Mouse (Mus musculus) thymus, adult 2 months (tissue): Measurements from ENCODE around the gene Fer1l5. TPM values are rescaled to one million over a fixed set of nuclear protein-coding genes. Genes with fewer than 3 reads are reported as not detected.

Experiments
- DNase-seq: peaks from one replicate; pipeline ENCODE4 v3.0.0; 2021
- H3K27ac ChIP-seq: fragments of 200-500 bp; 2 replicates; pipeline ENCODE4 v1.5.1; 2012; ENCODE audit warnings: low read length, control low read depth; ENCODE audit not compliant: control insufficient read depth, insufficient read depth
- H3K27me3 ChIP-seq: fragments of 200-500 bp; 2 replicates; pipeline ENCODE4 v1.6.1; 2012; ENCODE audit warnings: mild to moderate bottlenecking, low read length, moderate library complexity, mixed read lengths; ENCODE audit not compliant: control insufficient read depth, insufficient read depth
- H3K36me3 ChIP-seq: fragments of 200-500 bp; 2 replicates; pipeline ENCODE4 v1.6.1; 2012; ENCODE audit warnings: mild to moderate bottlenecking, low read length, moderate library complexity; ENCODE audit not compliant: control insufficient read depth, insufficient read depth
- H3K4me1 ChIP-seq: fragments of 200-500 bp; replicated peaks from 2 replicates; pipeline ENCODE4 v1.6.1; 2012; ENCODE audit warnings: low read length; ENCODE audit not compliant: control insufficient read depth, insufficient read depth
- H3K4me3 ChIP-seq: fragments of 200-500 bp; 2 replicates; pipeline ENCODE4 v1.5.1; 2012; ENCODE audit warnings: mild to moderate bottlenecking, low read length, control low read depth, moderate library complexity; ENCODE audit not compliant: control insufficient read depth, insufficient read depth
- CTCF ChIP-seq: fragments of 200-500 bp; IDR thresholded peaks from 2 replicates; pipeline ENCODE4 v1.5.1; 2012; ENCODE audit warnings: mild to moderate bottlenecking, control low read depth, low read length, moderate library complexity, borderline replicate concordance; ENCODE audit not compliant: control insufficient read depth, poor library complexity, insufficient read depth; ENCODE audit errors: extremely low read depth
- POLR2A ChIP-seq: fragments of 200-500 bp; IDR thresholded peaks from 2 replicates; pipeline ENCODE4 v1.6.1; 2012; ENCODE audit warnings: mild to moderate bottlenecking, low read length, control low read depth, moderate library complexity; ENCODE audit not compliant: control insufficient read depth, poor library complexity, insufficient read depth; ENCODE audit errors: extremely low read depth
- WGBS: fragments of 180-500 bp; shearing (Covaris S2); methylation state at CpG from one replicate; pipeline ENCODE4 v1.1.7; 2018; 5-methylcytosine and 5-hydroxymethylcytosine counted together
- polyA plus RNA-seq: library from polyadenylated mRNA; depleted of rRNA; stranded (reverse); fragments of >200 nt; gene quantifications from 2 replicates; pipeline ENCODE4 v1.2.3, GENCODE M21; 2012

The Fer1l5 gene
- polyA plus RNA-seq, 1 experiment = 0.08 TPM

- WGBS = 3% methylated on average over 55 of the region's 55 CpGs
- TF ChIP-seq POLR2A (no peak), CTCF (no peak)
- Histone ChIP-seq H3K4me3 (peak overlapping the region; percentile 70), H3K27me3 (no peaks in the 10 kb centered on the region), H3K36me3 (peaks cover 23% of the 10 kb centered on the region), H3K27ac (no peak overlapping the region), H3K4me1 (peaks cover 11% of the 10 kb centered on the region)
- DNase-seq = peak; percentile 31
Observed at GRCm38 (mm10) chr1:36368112-36368968, 3.8 kb upstream of the Fer1l5 start.

DNA sequence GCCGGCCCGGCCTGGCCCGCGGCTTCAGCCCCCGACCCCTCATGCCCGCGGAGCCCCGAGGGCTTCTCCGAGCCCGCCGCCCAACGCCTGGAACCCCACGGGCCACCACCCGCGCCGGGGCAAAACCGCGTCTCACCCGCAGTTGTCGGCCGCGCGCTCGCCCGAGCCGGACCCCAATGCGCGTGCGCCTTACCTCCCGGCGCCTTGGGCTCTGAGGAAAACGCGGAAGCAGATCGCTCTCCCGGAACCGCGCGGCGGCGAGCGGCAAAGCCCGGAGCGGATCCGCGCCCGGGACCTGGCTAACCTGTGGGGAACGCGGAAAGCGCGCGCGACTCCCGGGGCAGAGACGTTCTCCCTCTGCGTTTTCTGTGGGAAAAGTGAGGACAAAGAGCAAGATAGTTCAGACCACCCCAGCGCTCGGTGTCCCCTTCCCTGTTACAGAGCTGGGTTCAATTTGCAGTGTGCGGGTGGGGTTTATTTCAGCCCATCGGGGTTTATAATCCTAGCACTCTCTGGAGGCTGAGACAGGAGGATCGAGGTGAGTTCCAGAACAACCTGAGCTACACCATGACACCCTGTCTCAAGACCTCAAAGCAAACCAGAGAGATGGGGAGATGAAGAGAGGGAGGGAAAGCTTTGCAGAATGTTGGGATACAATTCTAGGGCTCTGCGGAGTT lies 3.0 kb upstream of the Fer1l5 start, which contains the start of gene Kansl3:
Gene Kansl3 (minus strand): TSS at position 213 of the 677 bp plus-strand sequence.
- Histone ChIP-seq H3K27me3 (no peaks in the 10 kb centered on the region), H3K4me3 (peak within 1 kb of the TSS; percentile 70), H3K36me3 (peaks cover 18% of the 10 kb centered on the region), H3K4me1 (peaks cover 11% of the 10 kb centered on the region), H3K27ac (no peak within 1 kb of the TSS)
- peak; percentile 87 for DNase-seq
- peak; percentile 93 for TF ChIP-seq POLR2A
- no peak; the same call in 1 of the 2 replicates for TF ChIP-seq CTCF
- WGBS = 4% methylated on average over 61 of the region's 61 CpGs

DNA sequence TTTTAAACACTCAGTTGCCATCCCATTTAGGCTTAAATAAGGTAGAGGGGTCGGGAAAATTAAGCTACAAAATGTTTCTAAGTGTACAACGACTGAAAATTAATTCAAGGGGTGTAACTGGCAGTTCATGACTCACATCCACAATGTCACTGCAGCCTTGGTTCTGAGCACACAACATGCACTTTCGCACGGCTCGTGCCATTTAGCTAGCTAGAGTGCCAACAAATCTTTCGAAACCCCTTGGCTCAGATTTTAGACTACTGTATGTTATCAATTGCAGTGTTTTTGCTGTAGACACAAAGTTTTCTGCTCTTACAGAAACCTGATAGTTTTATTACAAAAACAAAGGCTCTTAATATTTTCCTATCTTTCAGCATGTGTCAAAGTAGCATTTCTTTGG lies 1.2 kb upstream of the Fer1l5 start:
- Histone ChIP-seq H3K27ac (no peak overlapping the region), H3K27me3 (no peaks in the 10 kb centered on the region), H3K36me3 (peaks cover 4% of the 10 kb centered on the region; the same call in 1 of the 2 replicates), H3K4me1 (peaks cover 11% of the 10 kb centered on the region), H3K4me3 (no peak overlapping the region)
- DNase-seq = no peak
- TF ChIP-seq POLR2A = no peak
- no peak for TF ChIP-seq CTCF
- WGBS = 83% methylated on average over 6 of the region's 6 CpGs

DNA sequence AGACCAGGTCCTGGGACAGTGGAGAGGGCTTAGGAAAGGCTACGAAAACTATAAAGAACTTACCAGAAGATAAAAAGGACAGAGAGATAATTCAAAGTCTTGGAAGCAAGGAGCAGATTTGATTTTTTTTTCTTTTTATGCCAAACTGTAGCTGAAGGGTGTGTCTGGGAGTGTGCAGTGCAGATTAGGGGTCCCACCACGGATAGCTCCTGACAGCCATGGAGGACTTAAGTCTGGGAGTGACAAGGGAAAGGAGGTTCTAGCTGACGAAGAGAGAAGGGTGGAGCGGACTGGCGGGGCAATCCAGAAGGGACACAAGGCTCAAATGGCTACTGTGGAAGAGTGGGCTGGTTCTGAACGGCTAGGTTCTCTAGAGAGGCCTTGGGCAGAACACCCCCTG lies 6.8 kb downstream of the Fer1l5 start:
- H3K36me3 ChIP-seq = no peaks in the 10 kb centered on the region
- H3K4me1 ChIP-seq = no peaks in the 10 kb centered on the region
- WGBS = 91% methylated on average over 6 of the region's 6 CpGs

GRCm38 (mm10) chr1:36379582-36379981 lies 7.5 kb downstream of the Fer1l5 start:
- Histone ChIP-seq H3K4me3 (no peak overlapping the region), H3K27ac (no peak overlapping the region), H3K4me1 (no peaks in the 10 kb centered on the region), H3K36me3 (no peaks in the 10 kb centered on the region), H3K27me3 (no peaks in the 10 kb centered on the region)
- TF ChIP-seq POLR2A (no peak), CTCF (no peak)
- 86% methylated on average over 4 of the region's 4 CpGs for WGBS
- DNase-seq = no peak

More for the DNA sequence above, 6.8 kb downstream of the Fer1l5 start:
- Histone ChIP-seq H3K4me3 (no peak overlapping the region), H3K27ac (no peak overlapping the region), H3K27me3 (no peaks in the 10 kb centered on the region)
- TF ChIP-seq CTCF (no peak), POLR2A (no peak)
- no peak for DNase-seq

DNA sequence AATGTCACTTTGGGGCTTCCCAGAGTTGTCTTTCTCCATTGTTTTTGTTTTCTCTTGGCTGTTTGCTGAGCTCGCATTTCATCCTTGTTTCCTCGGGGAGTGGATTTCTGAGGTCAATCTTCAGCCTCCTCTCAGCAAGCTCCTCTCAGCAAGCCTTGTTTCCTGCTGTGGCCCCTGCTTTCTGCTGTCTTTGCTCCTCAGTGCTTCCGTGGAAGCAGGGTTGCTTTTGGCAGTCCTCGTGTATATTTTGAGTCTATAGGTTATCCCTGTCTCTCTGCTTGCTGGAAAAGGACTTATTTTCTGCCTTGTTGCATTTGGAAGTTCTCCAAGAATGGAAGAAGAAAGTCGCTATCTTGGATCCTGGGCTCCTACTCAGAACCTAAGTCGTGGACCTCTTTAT lies 24.9 kb downstream of the Fer1l5 start:
- 63% methylated on average over 6 of the region's 6 CpGs for WGBS
- H3K4me1 ChIP-seq = no peaks in the 10 kb centered on the region
- no peak overlapping the region for H3K4me3 ChIP-seq
- H3K27ac ChIP-seq = no peak overlapping the region
- no peaks in the 10 kb centered on the region for H3K36me3 ChIP-seq
- TF ChIP-seq POLR2A (no peak), CTCF (no peak)
- DNase-seq = no peak
- no peaks in the 10 kb centered on the region for H3K27me3 ChIP-seq
